Mouse (Mus musculus): ENCODE measurements around the gene Slfn5. TPM values are rescaled to one million over a fixed set of nuclear protein-coding genes. Genes with fewer than 3 reads are reported as not detected.
A peak's percentile ranks its signal among the peaks of the same experiment; 100 is the strongest.

Gene Slfn5
- total and polyA plus RNA-seq, 3 experiments, result 0.07 to 0.17 (median 0.11) TPM

DNA sequence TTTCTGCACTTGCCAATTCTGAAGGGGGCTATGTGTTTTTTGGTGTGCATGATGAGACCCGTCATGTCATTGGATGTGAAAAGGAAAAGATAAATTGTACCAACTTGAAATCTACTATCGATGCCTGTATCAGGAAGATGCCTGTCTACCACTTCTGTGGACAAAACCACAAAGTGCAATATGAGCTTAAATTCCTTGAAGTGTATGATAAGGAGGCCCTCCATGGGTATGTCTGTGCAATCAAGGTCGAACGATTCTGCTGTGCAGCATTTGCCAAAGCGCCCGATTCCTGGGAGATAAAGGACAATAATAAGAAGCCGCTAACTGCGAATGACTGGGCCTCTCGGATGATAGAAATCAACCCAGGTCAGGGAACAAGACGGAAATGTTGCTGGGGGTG lies 5.8 kb downstream of the Slfn5 start:
- Histone ChIP-seq H3K27ac (ENCODE audit: insufficient read depth, low read depth) (no peak overlapping the region), H3K36me3 (replicated peaks in 1 of 2; ENCODE audit: control insufficient read depth in 1 of 2, insufficient read depth in 1 of 2, low read length in 1 of 2) (no peaks in the 10 kb centered on the region), H3K79me2 (replicated peaks; ENCODE audit: control insufficient read depth, extremely low read depth, insufficient read depth, poor library complexity, severe bottlenecking) (no peaks in the 10 kb centered on the region), H3K4me1 (ENCODE audit: control insufficient read depth in 1 of 2, insufficient read depth in 2 of 2) (peaks cover 9 to 27% of the 10 kb centered on the region in 2 experiments), H3K9me3 (replicated peaks; ENCODE audit: low read length) (no peaks in the 10 kb centered on the region), H3K4me2 (ENCODE audit: insufficient read depth, low read depth, poor library complexity, severe bottlenecking) (no peak overlapping the region), H3K4me3 (replicated peaks in 1 of 3; ENCODE audit: low read depth in 2 of 3, low read length in 2 of 3, poor library complexity in 1 of 3) (no peak overlapping the region), H3K9ac (ENCODE audit: insufficient read depth, low read depth) (no peak overlapping the region), H3K27me3 (replicated peaks) (peaks cover 12% of the 10 kb centered on the region)
- dilution Hi-C loops (cut with MboI; ENCODE audit: extremely low pct_ligation_motif_present, extremely low pct_unique_long_range_greater_than_20kb, low sequenced_read_pairs), result no loop called here
- TF ChIP-seq POLR2AphosphoS2 (IDR thresholded peaks at IDR 0.05; ENCODE audit: low read depth, low read length) (no peak), TCF12 (IDR thresholded peaks at IDR 0.05; ENCODE audit: low read depth, low read length) (no peak), POLR2A (IDR thresholded peaks at IDR 0.05; ENCODE audit: low read depth, low read length) (no peak), MXI1 (IDR thresholded peaks at IDR 0.05; ENCODE audit: low read depth, low read length) (no peak), MYC (IDR thresholded peaks at IDR 0.05; ENCODE audit: low read depth, low read length) (no peak), GABPA (IDR thresholded peaks at IDR 0.05; ENCODE audit: insufficient replicate concordance, low read depth, low read length) (no peak), TBP (conservative IDR thresholded peaks at IDR 0.05; ENCODE audit: low read depth, low read length) (no peak), ETS1 (conservative IDR thresholded peaks at IDR 0.05; ENCODE audit: low read depth, low read length) (no peak), RCOR1 (conservative IDR thresholded peaks at IDR 0.05; ENCODE audit: low read depth, low read length) (no peak), ZMIZ1 (IDR thresholded peaks at IDR 0.05; ENCODE audit: low read depth, low read length) (no peak), BHLHE40 (IDR thresholded peaks at IDR 0.05; ENCODE audit: low read depth, low read length) (no peak), IRF4 (IDR thresholded peaks at IDR 0.05; ENCODE audit: low read depth, low read length) (no peak), ZC3H11A (IDR thresholded peaks at IDR 0.05; ENCODE audit: low read depth, low read length) (no peak), E2F4 (IDR thresholded peaks at IDR 0.05; ENCODE audit: insufficient replicate concordance, low read depth, low read length) (no peak)
- in situ Hi-C loops (cut with MboI; ENCODE audit: low pct_ligation_motif_present, low pct_unique_long_range_greater_than_20kb, low sequenced_read_pairs), result no loop called here
- no peak for DNase-seq (ENCODE audit: extremely low read depth)

GRCm38 (mm10) chr11:82959613-82960012 lies 8.5 kb downstream of the Slfn5 start:
- in situ Hi-C loops (cut with MboI; ENCODE audit: low pct_ligation_motif_present, low pct_unique_long_range_greater_than_20kb, low sequenced_read_pairs), result no loop called here
- no peak overlapping the region for H3K9ac ChIP-seq (ENCODE audit: insufficient read depth, low read depth)
- no peak overlapping the region for H3K27ac ChIP-seq (ENCODE audit: insufficient read depth, low read depth)
- H3K79me2 ChIP-seq (replicated peaks; ENCODE audit: control insufficient read depth, extremely low read depth, insufficient read depth, poor library complexity, severe bottlenecking), result no peaks in the 10 kb centered on the region
- no peaks in the 10 kb centered on the region for H3K9me3 ChIP-seq (replicated peaks; ENCODE audit: low read length)
- dilution Hi-C loops (cut with MboI; ENCODE audit: extremely low pct_ligation_motif_present, extremely low pct_unique_long_range_greater_than_20kb, low sequenced_read_pairs), result no loop called here
- no peak overlapping the region for H3K4me3 ChIP-seq (replicated peaks in 1 of 3; ENCODE audit: low read depth in 2 of 3, low read length in 2 of 3, poor library complexity in 1 of 3)
- peaks cover 12% of the 10 kb centered on the region for H3K27me3 ChIP-seq (replicated peaks)
- no peak overlapping the region for H3K4me2 ChIP-seq (ENCODE audit: insufficient read depth, low read depth, poor library complexity, severe bottlenecking)
- TF ChIP-seq KAT2A (IDR thresholded peaks at IDR 0.05; ENCODE audit: insufficient replicate concordance, low read length) (no peak), SMC3 (IDR thresholded peaks at IDR 0.05; ENCODE audit: low read depth, low read length) (peak; percentile 82), TCF12 (IDR thresholded peaks at IDR 0.05; ENCODE audit: low read depth, low read length) (0 out of 2 replicates have a peak, but pooled peaks have one; percentile 18), IRF4 (IDR thresholded peaks at IDR 0.05; ENCODE audit: low read depth, low read length) (no peak), ZKSCAN1 (IDR thresholded peaks at IDR 0.05; ENCODE audit: borderline replicate concordance, low read depth, low read length) (no peak), MAZ (IDR thresholded peaks at IDR 0.05; ENCODE audit: low read depth, low read length) (no peak), CHD2 (IDR thresholded peaks at IDR 0.05; ENCODE audit: low read length) (no peak), NRF1 (IDR thresholded peaks at IDR 0.05; ENCODE audit: low read depth, low read length) (no peak), USF2 (conservative IDR thresholded peaks at IDR 0.05; ENCODE audit: low read depth, low read length) (no peak), CTCF (conservative IDR thresholded peaks at IDR 0.05 in 1 of 2, IDR thresholded peaks at IDR 0.05 in 1 of 2; ENCODE audit: low read depth in 2 of 2, low read length in 2 of 2) (peak; percentile 78 to 83; a peak in 3 of 4 replicates), SIN3A (IDR thresholded peaks at IDR 0.05; ENCODE audit: low read length) (0 out of 2 replicates have a peak, but pooled peaks have one; percentile 39), ETS1 (conservative IDR thresholded peaks at IDR 0.05; ENCODE audit: low read depth, low read length) (no peak), MYC (IDR thresholded peaks at IDR 0.05; ENCODE audit: low read depth, low read length) (0 out of 2 replicates have a peak, but pooled peaks have one; percentile 17), MEF2A (IDR thresholded peaks at IDR 0.05; ENCODE audit: borderline replicate concordance, low read depth, low read length) (no peak), MAFK (IDR thresholded peaks at IDR 0.05; ENCODE audit: insufficient replicate concordance, low read length) (no peak), ZMIZ1 (IDR thresholded peaks at IDR 0.05; ENCODE audit: low read depth, low read length) (no peak), POLR2AphosphoS2 (IDR thresholded peaks at IDR 0.05; ENCODE audit: low read depth, low read length) (no peak), PAX5 (IDR thresholded peaks at IDR 0.05; ENCODE audit: low read length) (no peak), BHLHE40 (IDR thresholded peaks at IDR 0.05; ENCODE audit: low read depth, low read length) (peak; percentile 67), RAD21 (IDR thresholded peaks at IDR 0.05; ENCODE audit: low read depth, low read length) (peak; percentile 67), ZC3H11A (IDR thresholded peaks at IDR 0.05; ENCODE audit: low read depth, low read length) (0 out of 2 replicates have a peak, but pooled peaks have one; percentile 40), JUN (IDR thresholded peaks at IDR 0.05; ENCODE audit: insufficient read depth, low read depth, low read length) (no peak)
- DNase-seq (ENCODE audit: extremely low read depth), result peak; percentile 66
- no peaks in the 10 kb centered on the region for H3K36me3 ChIP-seq (replicated peaks in 1 of 2; ENCODE audit: control insufficient read depth in 1 of 2, insufficient read depth in 1 of 2, low read length in 1 of 2)
- peaks cover 9 to 22% of the 10 kb centered on the region in 2 experiments for H3K4me1 ChIP-seq (ENCODE audit: control insufficient read depth in 1 of 2, insufficient read depth in 2 of 2)
